Mouse (Mus musculus): ENCODE measurements around the gene Miga2. TPM values are rescaled to one million over a fixed set of nuclear protein-coding genes. Genes with fewer than 3 reads are reported as not detected.

Gene Miga2
- polyA plus RNA-seq, 1 experiment from 2014 or later: 38.7 TPM

GRCm38 (mm10) chr2:30417595-30418165 is 53.6 kb downstream of the Miga2 start:
- Histone ChIP-seq H3K9me3 (replicated peaks; ENCODE audit: control insufficient read depth, low read length) (no peaks in the 10 kb centered on the region), H3K4me2 (ENCODE audit: low read depth, low read length) (no peak overlapping the region), H3K27ac (ENCODE audit: low read length) (no peak overlapping the region), H3K9ac (ENCODE audit: low read length) (no peak overlapping the region), H3K4me1 (ENCODE audit: control insufficient read depth, insufficient read depth, low read length) (peaks cover 26% of the 10 kb centered on the region), H3K36me3 (ENCODE audit: control insufficient read depth, insufficient read depth) (no peaks in the 10 kb centered on the region), H3K4me3 (ENCODE audit: low read length) (no peak overlapping the region), H3K27me3 (ENCODE audit: control insufficient read depth, insufficient read depth, low read length) (no peaks in the 10 kb centered on the region)
- WGBS: 66% methylated on average over 5 of the region's 5 CpGs
- ATAC-seq (replicated peaks; ENCODE audit: extremely low read depth, insufficient read depth, low FRiP score): no peak

- Histone ChIP-seq H3K4me3 (ENCODE audit: low read length) (no peak overlapping the region), H3K9me3 (replicated peaks; ENCODE audit: control insufficient read depth, low read length) (no peaks in the 10 kb centered on the region), H3K27ac (ENCODE audit: low read length) (0 out of 2 replicates have a peak overlapping the region, but pooled peaks have one; percentile 25), H3K36me3 (ENCODE audit: control insufficient read depth, insufficient read depth) (no peaks in the 10 kb centered on the region), H3K4me1 (ENCODE audit: control insufficient read depth, insufficient read depth, low read length) (peaks cover 24% of the 10 kb centered on the region), H3K27me3 (ENCODE audit: control insufficient read depth, insufficient read depth, low read length) (no peaks in the 10 kb centered on the region), H3K4me2 (ENCODE audit: low read depth, low read length) (no peak overlapping the region), H3K9ac (ENCODE audit: low read length) (peak overlapping the region; percentile 3; the same call in 1 of the 2 replicates)
- ATAC-seq (replicated peaks; ENCODE audit: extremely low read depth, insufficient read depth, low FRiP score): no peak
- 71% methylated on average over 6 of the region's 6 CpGs for WGBS
These were observed 54.2 kb downstream of the Miga2 start for GRCm38 (mm10) chr2:30418259-30418658.

- Histone ChIP-seq H3K9me3 (replicated peaks; ENCODE audit: control insufficient read depth, low read length) (no peaks in the 10 kb centered on the region), H3K9ac (ENCODE audit: low read length) (peak overlapping the region; percentile 42), H3K36me3 (ENCODE audit: control insufficient read depth, insufficient read depth) (no peaks in the 10 kb centered on the region), H3K27me3 (ENCODE audit: control insufficient read depth, insufficient read depth, low read length) (no peaks in the 10 kb centered on the region), H3K4me3 (ENCODE audit: low read length) (no peak overlapping the region), H3K27ac (ENCODE audit: low read length) (peak overlapping the region; percentile 63), H3K4me2 (ENCODE audit: low read depth, low read length) (peak overlapping the region; percentile 32; the same call in 1 of the 2 replicates), H3K4me1 (ENCODE audit: control insufficient read depth, insufficient read depth, low read length) (peaks cover 17% of the 10 kb centered on the region)
- ATAC-seq (replicated peaks; ENCODE audit: extremely low read depth, insufficient read depth, low FRiP score): no peak
- WGBS: 21% methylated on average over 10 of the region's 10 CpGs
These were observed 55.1 kb downstream of the Miga2 start for GRCm38 (mm10) chr2:30419112-30419511.

- ATAC-seq (replicated peaks; ENCODE audit: extremely low read depth, insufficient read depth, low FRiP score): no peak
- Histone ChIP-seq H3K4me1 (ENCODE audit: control insufficient read depth, insufficient read depth, low read length) (peaks cover 15% of the 10 kb centered on the region), H3K9me3 (replicated peaks; ENCODE audit: control insufficient read depth, low read length) (no peaks in the 10 kb centered on the region), H3K9ac (ENCODE audit: low read length) (no peak overlapping the region), H3K27me3 (ENCODE audit: control insufficient read depth, insufficient read depth, low read length) (no peaks in the 10 kb centered on the region), H3K4me2 (ENCODE audit: low read depth, low read length) (no peak overlapping the region), H3K36me3 (ENCODE audit: control insufficient read depth, insufficient read depth) (peaks cover 2% of the 10 kb centered on the region; the same call in 1 of the 2 replicates), H3K4me3 (ENCODE audit: low read length) (no peak overlapping the region), H3K27ac (ENCODE audit: low read length) (no peak overlapping the region)
- WGBS: 72% methylated on average over 4 of the region's 4 CpGs
These were observed 57.4 kb downstream of the Miga2 start for GRCm38 (mm10) chr2:30421432-30421831.

GRCm38 (mm10) chr2:30429156-30429555 is 65.1 kb downstream of the Miga2 start:
- H3K36me3 ChIP-seq (ENCODE audit: control insufficient read depth, insufficient read depth): peaks cover 60% of the 10 kb centered on the region

More at GRCm38 (mm10) chr2:30429156-30429555, 65.1 kb downstream of the Miga2 start:
- no peak overlapping the region for H3K27ac ChIP-seq (ENCODE audit: low read length)
- no peak for ATAC-seq (replicated peaks; ENCODE audit: extremely low read depth, insufficient read depth, low FRiP score)
- no peak overlapping the region for H3K4me2 ChIP-seq (ENCODE audit: low read depth, low read length)
- H3K4me1 ChIP-seq (ENCODE audit: control insufficient read depth, insufficient read depth, low read length): peaks cover 6% of the 10 kb centered on the region; the same call in 1 of the 2 replicates
- H3K9me3 ChIP-seq (replicated peaks; ENCODE audit: control insufficient read depth, low read length): no peaks in the 10 kb centered on the region
- H3K27me3 ChIP-seq (ENCODE audit: control insufficient read depth, insufficient read depth, low read length): no peaks in the 10 kb centered on the region
- H3K9ac ChIP-seq (ENCODE audit: low read length): no peak overlapping the region
- H3K4me3 ChIP-seq (ENCODE audit: low read length): no peak overlapping the region

Small RNAs within 50 kb of the gene (microRNA-seq; reads per million reads assigned to microRNA genes)
- gene Gm47292: not detected

Other genes starting within 250 kb of the Miga2 start
- 5.7 TPM in 2 replicates for gene Zer1, start 239.6 kb upstream of the Miga2 start, polyA plus RNA-seq (2015; fragmentation: Nextera tagmentation; extraction: Ambion mirVana)
- 5.4 and 7.1 TPM in 2 replicates for gene Tbc1d13, start 230.5 kb upstream of the Miga2 start, polyA plus RNA-seq (2015; fragmentation: Nextera tagmentation; extraction: Ambion mirVana)
- 37.4 and 40.0 TPM in 2 replicates for gene Endog, start 192.7 kb upstream of the Miga2 start, polyA plus RNA-seq (2015; fragmentation: Nextera tagmentation; extraction: Ambion mirVana)
- gene Spout1, start 185.8 kb upstream of the Miga2 start, polyA plus RNA-seq (2015; fragmentation: Nextera tagmentation; extraction: Ambion mirVana): 31.5 and 34.3 TPM in 2 replicates
- 26.9 and 28.1 TPM in 2 replicates for gene Kyat1, start 158.4 kb upstream of the Miga2 start, polyA plus RNA-seq (2015; fragmentation: Nextera tagmentation; extraction: Ambion mirVana)
- 39.4 and 42.6 TPM in 2 replicates for gene Lrrc8a, start 126.5 kb upstream of the Miga2 start, polyA plus RNA-seq (2015; fragmentation: Nextera tagmentation; extraction: Ambion mirVana)
- gene Gm28035, start 123.7 kb upstream of the Miga2 start, polyA plus RNA-seq (2015; fragmentation: Nextera tagmentation; extraction: Ambion mirVana): 0.22 and 0.40 TPM in 2 replicates
- gene Phyhd1, start 98.0 kb upstream of the Miga2 start, polyA plus RNA-seq (2015; fragmentation: Nextera tagmentation; extraction: Ambion mirVana): 9.4 and 13.1 TPM in 2 replicates
- not detected in 2 replicates for gene Gm28038, start 83.2 kb upstream of the Miga2 start, polyA plus RNA-seq (2015; fragmentation: Nextera tagmentation; extraction: Ambion mirVana)
- gene Dolk, start 77.9 kb upstream of the Miga2 start, polyA plus RNA-seq (2015; fragmentation: Nextera tagmentation; extraction: Ambion mirVana): 31.8 and 33.0 TPM in 2 replicates
- gene Nup188, start 77.8 kb upstream of the Miga2 start, polyA plus RNA-seq (2015; fragmentation: Nextera tagmentation; extraction: Ambion mirVana): 21.2 and 23.6 TPM in 2 replicates
- 135 and 136 TPM in 2 replicates for gene Sh3glb2, start 4.9 kb upstream of the Miga2 start, polyA plus RNA-seq (2015; fragmentation: Nextera tagmentation; extraction: Ambion mirVana)
- 26.0 and 29.3 TPM in 2 replicates for gene Dolpp1, start 28.0 kb downstream of the Miga2 start, polyA plus RNA-seq (2015; fragmentation: Nextera tagmentation; extraction: Ambion mirVana)
- gene Crat, start 51.6 kb downstream of the Miga2 start, polyA plus RNA-seq (2015; fragmentation: Nextera tagmentation; extraction: Ambion mirVana): 164 and 169 TPM in 2 replicates
- gene Ptpa, start 51.8 kb downstream of the Miga2 start, polyA plus RNA-seq (2015; fragmentation: Nextera tagmentation; extraction: Ambion mirVana): 125 and 126 TPM in 2 replicates
- 0.72 and 0.85 TPM in 2 replicates for gene Ier5l, start 110.0 kb downstream of the Miga2 start, polyA plus RNA-seq (2015; fragmentation: Nextera tagmentation; extraction: Ambion mirVana)
- 1.4 TPM in 2 replicates for gene Cstad, start 230.8 kb downstream of the Miga2 start, polyA plus RNA-seq (2015; fragmentation: Nextera tagmentation; extraction: Ambion mirVana)